Mouse (Mus musculus): Measurements from ENCODE around the gene Cdkl1.

DNA sequence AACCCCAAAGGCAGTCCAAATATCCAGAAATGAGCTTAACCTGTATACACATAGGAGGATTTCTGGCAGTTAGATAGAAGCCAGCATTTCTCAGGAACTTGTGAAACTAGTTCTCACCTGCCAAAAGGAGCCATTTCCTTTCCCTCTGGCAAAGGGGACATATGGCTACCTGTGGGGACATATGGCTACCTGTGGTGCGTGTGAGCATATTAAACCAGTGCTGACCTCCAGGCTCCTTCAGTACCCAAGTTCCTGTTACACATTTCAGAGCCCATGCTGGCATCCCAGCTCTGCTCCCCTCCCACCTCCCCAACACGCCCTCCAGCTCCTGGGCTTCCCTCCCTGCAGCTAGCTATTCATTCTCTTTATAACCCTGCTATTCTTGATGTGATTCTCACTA lies 22.5 kb upstream of the Cdkl1 start:
- TF ChIP-seq CTCF (IDR thresholded peaks at IDR 0.05; ENCODE audit: borderline replicate concordance, control insufficient read depth, extremely low read depth, insufficient read depth, low read length, poor library complexity) (no peak), POLR2A (IDR thresholded peaks at IDR 0.05; ENCODE audit: control insufficient read depth, extremely low read depth, insufficient read depth, low read length, poor library complexity) (no peak)
